Mouse (Mus musculus) midbrain, embryonic 16.5 days (tissue): ENCODE measurements around the gene Fam219b. TPM values are rescaled to one million over a fixed set of nuclear protein-coding genes. Genes with fewer than 3 reads are reported as not detected.

ENCODE experiments used
- ATAC-seq: fragments of 200-750 bp; cut with Nextera tagmentation; 2 replicates; pipeline ENCODE4 v1.8.0; 2017; ENCODE audit warnings: moderate TSS enrichment
- H3K27ac ChIP-seq: fragments of 300-500 bp; sonication (generic); 2 replicates; pipeline ENCODE4 v1.5.1; 2014; ENCODE audit warnings: mild to moderate bottlenecking, low read length, mixed read lengths
- H3K27me3 ChIP-seq: fragments of 300-500 bp; sonication (generic); 2 replicates; pipeline ENCODE4 v1.6.1; 2014; ENCODE audit warnings: low read depth, low read length, mixed read lengths; ENCODE audit not compliant: control insufficient read depth, insufficient read depth
- H3K36me3 ChIP-seq: fragments of 300-500 bp; sonication (generic); 2 replicates; pipeline ENCODE4 v1.6.1; 2014; ENCODE audit warnings: mild to moderate bottlenecking, low read length, moderate library complexity, mixed read lengths; ENCODE audit not compliant: control insufficient read depth, insufficient read depth
- H3K4me1 ChIP-seq: fragments of 300-500 bp; sonication (generic); 2 replicates; pipeline ENCODE4 v1.6.1; 2014; ENCODE audit warnings: mild to moderate bottlenecking, low read length, mixed read lengths; ENCODE audit not compliant: control insufficient read depth, insufficient read depth
- H3K4me2 ChIP-seq: fragments of 300-500 bp; sonication (generic); 2 replicates; pipeline ENCODE4 v1.6.1; 2014; ENCODE audit warnings: mild to moderate bottlenecking, low read length, mixed read lengths
- H3K4me3 ChIP-seq: fragments of 300-500 bp; sonication (generic); 2 replicates; pipeline ENCODE4 v1.5.1; 2014; ENCODE audit warnings: low read depth, mild to moderate bottlenecking, low read length, moderate library complexity, mixed read lengths
- H3K9ac ChIP-seq: fragments of 300-500 bp; sonication (generic); 2 replicates; pipeline ENCODE4 v1.6.1; 2014; ENCODE audit warnings: low read depth, low read length, mixed read lengths
- H3K9me3 ChIP-seq: fragments of 300-500 bp; sonication (generic); replicated peaks from 2 replicates; pipeline ENCODE4 v1.6.1; 2014; ENCODE audit warnings: mild to moderate bottlenecking, low read length, mixed read lengths; ENCODE audit not compliant: control insufficient read depth, poor library complexity, severe bottlenecking
- WGBS: fragments of 180-500 bp; shearing (Covaris S2); extraction: QIAGEN DNeasy Blood & Tissue Kit; methylation state at CpG from one replicate; pipeline ENCODE4 v1.1.7; 2014; 5-methylcytosine and 5-hydroxymethylcytosine counted together
- polyA plus RNA-seq: library from polyadenylated mRNA; unstranded; fragments of >200 nt; fragmentation: Nextera tagmentation; extraction: Ambion mirVana; gene quantifications from 2 replicates; pipeline ENCODE4 v1.2.1, GENCODE M21; 2015

The Fam219b gene
- polyA plus RNA-seq, 1 experiment from 2014 or later: 23.2 TPM

DNA sequence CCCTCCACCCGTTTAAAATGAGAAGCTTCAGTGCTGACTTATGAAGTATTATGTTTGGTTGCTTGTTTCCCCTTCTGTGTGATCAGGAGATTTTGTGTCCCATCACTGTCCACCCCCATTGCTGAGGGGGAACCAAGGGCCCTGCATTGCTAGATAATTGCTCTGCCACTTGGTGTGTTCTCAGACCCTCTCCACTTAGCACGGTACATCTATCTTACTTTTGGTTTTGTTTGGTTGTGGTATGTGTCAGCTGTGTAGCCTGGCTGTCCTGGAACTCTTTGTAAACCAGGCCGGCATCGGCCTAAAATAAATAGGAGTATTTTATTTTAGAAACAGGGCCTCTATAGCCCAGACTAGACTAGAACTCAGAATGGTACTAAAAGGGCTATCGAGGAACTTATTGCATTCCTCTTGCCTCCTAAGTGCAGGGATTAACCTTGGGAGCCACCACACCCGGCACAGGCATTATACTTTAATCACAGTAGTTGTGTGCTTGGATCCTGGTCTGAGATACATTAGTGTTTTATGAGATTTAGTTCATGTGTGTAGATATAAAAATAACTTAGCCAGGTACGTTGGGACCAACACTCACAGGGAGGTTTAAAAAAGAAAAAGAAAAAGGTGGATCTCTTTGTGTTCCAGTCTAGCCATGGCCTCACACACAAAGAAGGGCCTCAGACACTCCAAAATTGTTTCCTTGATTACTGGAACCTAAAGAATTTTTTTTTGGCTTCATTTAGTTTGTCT, 15.0 kb upstream of the Fam219b start:
- Histone ChIP-seq H3K27me3 (no peaks in the 10 kb centered on the region), H3K9me3 (no peaks in the 10 kb centered on the region), H3K36me3 (no peaks in the 10 kb centered on the region), H3K4me2 (peak overlapping the region; percentile 66), H3K9ac (peak overlapping the region; percentile 99), H3K4me1 (peaks cover 39% of the 10 kb centered on the region), H3K4me3 (peak overlapping the region; percentile 96), H3K27ac (no peak overlapping the region)
- WGBS: 37% methylated on average over 7 of the region's 7 CpGs
- no peak for ATAC-seq

- Histone ChIP-seq H3K27me3 (no peaks in the 10 kb centered on the region), H3K36me3 (no peaks in the 10 kb centered on the region), H3K27ac (no peak overlapping the region), H3K4me1 (peaks cover 39% of the 10 kb centered on the region), H3K4me3 (peak overlapping the region; percentile 96; the same call in 1 of the 2 replicates), H3K9me3 (no peaks in the 10 kb centered on the region), H3K9ac (peak overlapping the region; percentile 99; the same call in 1 of the 2 replicates), H3K4me2 (peak overlapping the region; percentile 66)
- 82% methylated on average over 4 of the region's 4 CpGs for WGBS
- ATAC-seq: no peak
These were observed 14.5 kb upstream of the Fam219b start for GRCm38 (mm10) chr9:57522861-57523246.

- 97% methylated on average over 1 of the region's 1 CpGs for WGBS
- H3K4me3 ChIP-seq: no peak overlapping the region
- no peak overlapping the region for H3K9ac ChIP-seq
- no peak overlapping the region for H3K27ac ChIP-seq
- H3K4me2 ChIP-seq: no peak overlapping the region
- ATAC-seq: no peak
- H3K9me3 ChIP-seq: no peaks in the 10 kb centered on the region
- peaks cover 39% of the 10 kb centered on the region for H3K4me1 ChIP-seq
- H3K27me3 ChIP-seq: no peaks in the 10 kb centered on the region
- no peaks in the 10 kb centered on the region for H3K36me3 ChIP-seq
These were observed 13.6 kb upstream of the Fam219b start for GRCm38 (mm10) chr9:57523754-57524153.

DNA sequence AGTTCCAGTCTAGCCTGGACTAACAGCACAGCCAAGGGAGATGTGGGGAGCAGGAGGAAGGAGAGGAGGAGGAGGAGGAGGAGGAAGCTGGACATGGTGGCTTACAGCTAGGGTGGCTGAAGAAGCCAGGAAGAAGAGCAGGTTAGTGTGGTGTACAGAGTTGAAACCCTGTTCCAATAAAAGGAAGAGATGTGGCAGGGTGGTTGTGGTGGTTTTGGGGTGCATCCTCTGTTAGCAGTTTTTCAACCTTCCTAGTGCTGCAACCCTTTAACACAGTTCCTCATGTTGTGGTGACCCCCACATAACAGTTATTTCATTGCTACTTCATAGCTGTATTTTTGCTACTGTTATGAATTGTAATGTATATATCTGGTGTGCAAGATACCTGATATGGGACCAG, 12.9 kb upstream of the Fam219b start:
- Histone ChIP-seq H3K4me2 (no peak overlapping the region), H3K36me3 (no peaks in the 10 kb centered on the region), H3K9ac (0 out of 2 replicates have a peak overlapping the region, but pooled peaks have one; percentile 44), H3K27me3 (no peaks in the 10 kb centered on the region), H3K9me3 (no peaks in the 10 kb centered on the region), H3K4me1 (peaks cover 39% of the 10 kb centered on the region), H3K27ac (no peak overlapping the region), H3K4me3 (no peak overlapping the region)
- ATAC-seq: no peak

DNA sequence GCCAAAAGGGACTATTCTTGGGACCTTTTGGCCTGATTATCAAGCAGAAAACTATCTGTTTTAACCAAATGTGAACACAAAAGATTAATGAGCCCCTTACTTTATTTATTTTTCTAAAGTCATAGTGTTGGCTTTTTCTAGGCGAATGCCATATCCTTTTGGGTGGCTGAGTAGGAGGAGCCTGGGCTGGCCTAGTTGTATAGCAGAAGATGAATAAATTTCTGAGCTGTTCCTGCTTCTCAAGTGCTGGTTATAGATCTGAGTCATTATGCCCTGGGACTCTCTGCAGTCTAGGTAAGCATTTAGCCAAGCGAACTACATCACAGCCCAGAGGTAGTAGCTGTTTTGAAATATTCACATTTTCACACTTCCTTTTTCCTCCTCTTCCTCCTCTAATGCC, 11.8 kb upstream of the Fam219b start:
- H3K9ac ChIP-seq: no peak overlapping the region
- WGBS: 87% methylated on average over 2 of the region's 2 CpGs
- H3K27ac ChIP-seq: no peak overlapping the region
- H3K27me3 ChIP-seq: no peaks in the 10 kb centered on the region
- peaks cover 36% of the 10 kb centered on the region for H3K4me1 ChIP-seq
- H3K4me2 ChIP-seq: no peak overlapping the region
- ATAC-seq: no peak
- 0 out of 2 replicates have a peak, but pooled peaks cover 2% of the 10 kb centered on the region for H3K36me3 ChIP-seq
- H3K4me3 ChIP-seq: no peak overlapping the region
- H3K9me3 ChIP-seq: no peaks in the 10 kb centered on the region

DNA sequence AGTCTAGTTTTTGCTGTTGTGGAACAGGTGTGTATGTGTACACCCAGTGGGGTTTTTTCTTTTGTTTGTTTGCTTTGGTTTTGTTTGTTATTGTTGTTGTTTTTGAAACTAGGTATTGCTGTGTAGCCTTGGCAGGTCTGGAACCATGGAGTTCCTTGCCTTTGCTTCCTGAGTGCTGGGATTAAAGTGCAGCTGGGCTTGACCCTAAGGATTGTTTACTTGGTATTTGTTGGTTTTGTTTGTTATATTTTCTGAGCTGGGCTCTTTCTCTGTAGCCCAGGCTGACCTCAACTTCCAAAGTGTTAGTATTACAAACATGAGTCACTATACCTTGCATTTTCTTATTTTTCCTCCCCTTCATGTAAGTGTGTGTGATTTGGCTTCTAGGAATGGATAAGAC, 10.9 kb upstream of the Fam219b start:
- H3K27ac ChIP-seq: no peak overlapping the region
- no peak for ATAC-seq
- H3K4me1 ChIP-seq: peaks cover 35% of the 10 kb centered on the region
- H3K4me2 ChIP-seq: no peak overlapping the region
- H3K27me3 ChIP-seq: no peaks in the 10 kb centered on the region
- H3K9ac ChIP-seq: no peak overlapping the region
- H3K9me3 ChIP-seq: no peaks in the 10 kb centered on the region
- no peak overlapping the region for H3K4me3 ChIP-seq
- 0 out of 2 replicates have a peak, but pooled peaks cover 2% of the 10 kb centered on the region for H3K36me3 ChIP-seq

GRCm38 (mm10) chr9:57531946-57532345, 5.4 kb upstream of the Fam219b start:
- Histone ChIP-seq H3K27me3 (no peaks in the 10 kb centered on the region), H3K4me1 (peaks cover 3% of the 10 kb centered on the region), H3K36me3 (peaks cover 10% of the 10 kb centered on the region), H3K9ac (no peak overlapping the region), H3K4me2 (no peak overlapping the region), H3K4me3 (no peak overlapping the region), H3K9me3 (no peaks in the 10 kb centered on the region), H3K27ac (no peak overlapping the region)
- 92% methylated on average over 1 of the region's 1 CpGs for WGBS
- ATAC-seq: no peak

DNA sequence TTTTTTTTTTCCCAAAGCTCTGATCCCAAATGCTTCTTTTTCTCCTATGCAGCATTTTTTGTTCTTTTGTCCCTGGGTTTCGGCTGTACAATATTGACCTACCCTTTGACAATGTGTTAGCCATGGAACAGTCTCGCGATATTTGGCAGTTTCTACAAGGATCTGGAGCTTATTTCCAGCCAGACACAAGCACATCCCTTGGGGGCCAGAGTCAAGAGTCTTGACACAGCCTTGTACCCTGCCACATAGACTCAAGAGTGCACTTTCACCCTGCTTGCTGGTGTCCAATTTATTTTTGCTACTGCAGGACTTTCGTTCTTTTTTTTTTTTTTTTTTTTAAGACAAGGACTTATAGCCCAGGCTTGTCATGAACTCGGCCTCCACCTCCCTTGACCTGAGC, 966 bp upstream of the Fam219b start:
- H3K4me2 ChIP-seq: no peak overlapping the region; the same call in 1 of the 2 replicates
- no peaks in the 10 kb centered on the region for H3K9me3 ChIP-seq
- H3K27me3 ChIP-seq: no peaks in the 10 kb centered on the region
- peaks cover 15% of the 10 kb centered on the region for H3K36me3 ChIP-seq
- H3K27ac ChIP-seq: no peak overlapping the region
- H3K9ac ChIP-seq: no peak overlapping the region
- ATAC-seq: no peak
- WGBS: 89% methylated on average over 5 of the region's 5 CpGs
- peaks cover 15% of the 10 kb centered on the region for H3K4me1 ChIP-seq
- no peak overlapping the region for H3K4me3 ChIP-seq

GRCm38 (mm10) chr9:57537728-57538181, 427 bp downstream of the Fam219b start:
- Histone ChIP-seq H3K4me2 (peak overlapping the region; percentile 81), H3K9me3 (no peaks in the 10 kb centered on the region), H3K9ac (peak overlapping the region; percentile 94), H3K36me3 (peaks cover 15% of the 10 kb centered on the region; the same call in 1 of the 2 replicates), H3K27ac (peak overlapping the region; percentile 93), H3K4me3 (peak overlapping the region; percentile 95), H3K4me1 (peaks cover 17% of the 10 kb centered on the region), H3K27me3 (no peaks in the 10 kb centered on the region)
- WGBS: under 1% methylated on average over 21 of the region's 24 CpGs
- ATAC-seq: peak; percentile 74
